Mouse (Mus musculus) CD4-positive helper T cell, adult 2 months (primary cell): ENCODE measurements around the gene Casq2.

Source experiments
- DNase-seq: peaks from one replicate; pipeline ENCODE4 v3.0.0-alpha.2; 2012; ENCODE audit warnings: low read depth, missing footprints, low spot score

Casq2 gene

GRCm38 (mm10) chr3:102081862-102082261 is 4.4 kb upstream of the Casq2 start:
- DNase-seq: peak; percentile 5

GRCm38 (mm10) chr3:102083589-102084230 is 2.5 kb upstream of the Casq2 start:
- DNase-seq: no peak

- no peak for DNase-seq
Observed at GRCm38 (mm10) chr3:102084833-102085491, 1.3 kb upstream of the Casq2 start.

- no peak for DNase-seq
Observed at GRCm38 (mm10) chr3:102085719-102086118, 496 bp upstream of the Casq2 start.

- no peak for DNase-seq
Observed at GRCm38 (mm10) chr3:102094841-102095240, 8.6 kb downstream of the Casq2 start.

- no peak for DNase-seq
Observed at GRCm38 (mm10) chr3:102095412-102095811, 9.2 kb downstream of the Casq2 start.

GRCm38 (mm10) chr3:102096366-102096765 is 10.2 kb downstream of the Casq2 start:
- DNase-seq: no peak

GRCm38 (mm10) chr3:102096976-102097375 is 10.8 kb downstream of the Casq2 start:
- no peak for DNase-seq

- no peak for DNase-seq
Observed at GRCm38 (mm10) chr3:102099242-102099641, 13.0 kb downstream of the Casq2 start.

GRCm38 (mm10) chr3:102099793-102100192 is 13.6 kb downstream of the Casq2 start:
- DNase-seq: no peak

- DNase-seq: no peak
Observed at GRCm38 (mm10) chr3:102101445-102101844, 15.2 kb downstream of the Casq2 start.

GRCm38 (mm10) chr3:102103811-102104565 is 17.8 kb downstream of the Casq2 start:
- DNase-seq: no peak

- no peak for DNase-seq
Observed at GRCm38 (mm10) chr3:102108201-102108600, 22.0 kb downstream of the Casq2 start.

GRCm38 (mm10) chr3:102111979-102112599 is 25.9 kb downstream of the Casq2 start:
- DNase-seq: no peak

- DNase-seq: no peak
Observed at GRCm38 (mm10) chr3:102120947-102121346, 34.7 kb downstream of the Casq2 start.

- DNase-seq: no peak
Observed at GRCm38 (mm10) chr3:102122046-102122445, 35.8 kb downstream of the Casq2 start.

- no peak for DNase-seq
Observed at GRCm38 (mm10) chr3:102123654-102124053, 37.4 kb downstream of the Casq2 start.

GRCm38 (mm10) chr3:102125546-102125945 is 39.3 kb downstream of the Casq2 start:
- no peak for DNase-seq

- DNase-seq: no peak
Observed at GRCm38 (mm10) chr3:102127114-102127513, 40.9 kb downstream of the Casq2 start.

GRCm38 (mm10) chr3:102128242-102128641 is 42.0 kb downstream of the Casq2 start:
- no peak for DNase-seq

GRCm38 (mm10) chr3:102130478-102130877 is 44.3 kb downstream of the Casq2 start:
- DNase-seq: no peak

- DNase-seq: no peak
Observed at GRCm38 (mm10) chr3:102131627-102132324, 45.6 kb downstream of the Casq2 start.
